Mouse (Mus musculus) liver (tissue): ENCODE measurements at regions not wholly inside any gene's neighbourhood (a gene's known extent, or its start where the extent isn't known, plus 50 kb on each side); places are given as distances from the start of the nearest gene placed in this dataset.
"Not testable (repeated sequence)": the region's sequence is repeated elsewhere in the genome, so short reads cannot be mapped to it uniquely, and the experiment has no call there.

ENCODE experiments used
- DNase-seq: peaks from one replicate; pipeline ENCODE4 v3.0.0-alpha.2; 2020; ENCODE audit warnings: mixed read lengths

DNA sequence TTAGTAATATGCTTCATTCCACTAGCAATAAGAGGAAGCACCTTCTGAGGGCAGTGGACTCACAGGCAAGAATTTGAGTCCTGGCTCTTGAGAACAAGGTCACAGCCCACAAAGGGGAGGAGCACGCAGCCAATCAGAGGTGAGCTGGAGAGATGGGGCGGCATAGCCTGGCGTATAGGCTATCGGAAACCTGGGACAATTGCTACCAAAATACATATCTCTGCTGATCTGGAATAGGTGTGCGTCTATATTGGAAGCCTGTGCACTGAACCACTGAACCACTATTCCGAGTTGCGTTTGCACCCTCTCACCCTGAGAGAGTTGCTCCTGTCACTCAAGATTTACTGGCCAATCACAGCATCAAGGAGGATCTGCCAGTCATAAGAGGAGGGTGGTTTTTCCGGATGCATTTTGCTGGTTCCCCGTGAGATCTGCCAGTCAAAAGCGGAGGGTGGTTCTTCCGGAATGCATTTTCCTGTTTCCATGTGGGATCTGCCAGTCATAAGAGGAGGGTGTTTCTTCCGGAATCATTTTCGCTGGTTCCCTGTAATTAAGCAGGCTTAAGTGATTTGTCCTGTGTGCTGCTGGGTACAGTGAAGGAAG is 80.1 kb upstream of the Riok2 start:
- DNase-seq: peak; percentile 75

DNA sequence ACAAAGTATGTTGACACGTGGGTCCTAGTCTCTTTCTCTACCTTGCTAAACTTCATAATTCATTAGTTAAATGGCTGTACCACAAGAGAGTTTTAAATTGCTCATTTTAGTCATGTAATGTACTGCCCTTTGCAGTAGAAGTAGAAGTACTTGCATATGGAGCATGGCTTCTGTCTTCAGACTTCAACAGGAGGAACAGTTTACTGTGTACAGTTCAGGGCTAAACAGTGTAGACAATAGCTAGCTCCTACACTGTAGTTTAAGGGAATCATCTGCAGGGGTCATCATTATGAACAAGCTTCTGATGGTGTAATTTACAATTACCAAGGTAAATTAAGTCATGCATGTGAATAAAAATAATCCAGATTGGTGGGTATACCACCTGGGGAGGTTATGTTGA is 79.1 kb upstream of the Riok2 start:
- DNase-seq: not testable (repeated sequence)

DNA sequence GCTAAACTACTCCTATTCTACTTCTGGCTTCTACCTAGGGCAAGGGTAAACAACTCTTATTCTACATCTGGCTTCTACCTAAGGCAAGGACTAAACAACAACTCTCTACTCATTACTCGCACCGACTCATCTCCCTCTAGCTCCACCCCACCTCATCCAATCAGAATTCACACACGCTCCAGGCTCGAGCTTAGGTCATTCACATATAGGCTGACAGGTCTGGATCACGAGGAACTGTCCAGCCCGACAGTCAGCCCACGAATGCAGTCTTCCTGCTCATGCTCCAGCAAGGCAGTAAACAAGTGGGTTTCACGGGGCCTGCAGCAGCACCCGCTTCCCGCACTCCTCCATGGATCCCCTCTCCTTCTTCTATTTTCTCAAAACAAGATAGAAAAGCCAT is 70.6 kb upstream of the Riok2 start:
- DNase-seq: not testable (repeated sequence)
